Mouse (Mus musculus) ES-E14 (cell line): ENCODE measurements at regions not wholly inside any gene's neighbourhood (a gene's known extent, or its start where the extent isn't known, plus 50 kb on each side); places are given as distances from the start of the nearest gene placed in this dataset.

Experiments
- HCFC1 ChIP-seq: IDR thresholded peaks from 2 replicates; pipeline ENCODE4 v1.6.1; 2012; ENCODE audit warnings: low read length, inconsistent platforms, borderline replicate concordance; ENCODE audit not compliant: insufficient read depth
- MAFK ChIP-seq: IDR thresholded peaks from 2 replicates; pipeline ENCODE4 v1.6.1; 2014; ENCODE audit warnings: mild to moderate bottlenecking, low read depth, low read length, inconsistent platforms; ENCODE audit not compliant: insufficient read depth
- ZC3H11A ChIP-seq: IDR thresholded peaks from 2 replicates; pipeline ENCODE4 v1.6.1; 2012; ENCODE audit warnings: low read depth, mild to moderate bottlenecking, inconsistent platforms, low read length, borderline replicate concordance
- ZNF384 ChIP-seq: IDR thresholded peaks from 2 replicates; pipeline ENCODE4 v1.6.1; 2012; ENCODE audit warnings: low read depth, low read length, inconsistent platforms

DNA sequence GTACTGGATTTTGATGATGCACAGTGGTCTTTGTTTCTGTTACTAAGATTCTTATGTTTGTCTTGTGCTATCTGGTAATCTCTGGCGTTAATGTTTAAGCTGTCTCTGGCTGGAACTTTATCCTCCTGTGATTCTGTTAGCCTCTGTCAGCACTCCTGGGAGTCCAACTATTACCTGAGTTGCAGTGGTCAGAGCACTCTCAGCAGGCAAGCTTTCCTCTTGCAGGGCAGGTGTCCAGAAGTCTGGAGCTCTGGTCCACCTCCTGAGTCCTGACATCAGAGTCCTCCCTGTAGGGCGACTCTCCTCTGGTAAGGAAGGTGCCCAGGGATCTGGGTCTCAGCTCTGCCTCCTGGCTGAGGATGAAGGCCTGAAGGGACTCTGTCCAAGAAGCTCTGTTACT lies 760.8 kb downstream of the Mat2b start:
- no peak for TF ChIP-seq HCFC1
- TF ChIP-seq ZNF384, result no peak
- no peak for TF ChIP-seq ZC3H11A
- no peak for TF ChIP-seq MAFK
